Mouse (Mus musculus): ENCODE measurements around the gene Zfp317. TPM values are rescaled to one million over a fixed set of nuclear protein-coding genes. Genes with fewer than 3 reads are reported as not detected.
"Not testable (repeated sequence)": the region's sequence is repeated elsewhere in the genome, so short reads cannot be mapped to it uniquely, and the experiment has no call there.

Zfp317 gene
- polyA plus RNA-seq, 1 experiment from 2014 or later = 29.4 TPM

GRCm38 (mm10) chr9:19694898-19695379 lies 73.0 kb downstream of the Zfp317 start:
- not testable (repeated sequence) for H3K4me1 ChIP-seq (ENCODE audit: control insufficient read depth, insufficient read depth, low read depth, low read length); H3K9me3 ChIP-seq (ENCODE audit: control insufficient read depth, low read length); H3K36me3 ChIP-seq (ENCODE audit: control insufficient read depth, insufficient read depth, low read length); H3K4me3 ChIP-seq (ENCODE audit: low read length); H3K27ac ChIP-seq (ENCODE audit: low read depth, low read length); ATAC-seq; H3K9ac ChIP-seq (ENCODE audit: low read depth, low read length); H3K4me2 ChIP-seq (ENCODE audit: low read length); H3K27me3 ChIP-seq (replicated peaks; ENCODE audit: control insufficient read depth, insufficient read depth, low read length)
- 67% methylated on average over 9 of the region's 9 CpGs for WGBS

Other genes with a start within 250 kb of the Zfp317 start
- not detected in 2 replicates for gene Olfr847, start 243.4 kb upstream of the Zfp317 start, polyA plus RNA-seq (2015; fragmentation: Nextera tagmentation; extraction: Ambion mirVana)
- gene Olfr849, start 181.8 kb upstream of the Zfp317 start, polyA plus RNA-seq (2015; fragmentation: Nextera tagmentation; extraction: Ambion mirVana) = not detected in 2 replicates
- not detected in 2 replicates for gene Olfr850, start 143.9 kb upstream of the Zfp317 start, polyA plus RNA-seq (2015; fragmentation: Nextera tagmentation; extraction: Ambion mirVana)
- gene Olfr851, start 128.8 kb upstream of the Zfp317 start, polyA plus RNA-seq (2015; fragmentation: Nextera tagmentation; extraction: Ambion mirVana) = not detected in 2 replicates
- not detected in 2 replicates for gene Olfr853, start 81.0 kb upstream of the Zfp317 start, polyA plus RNA-seq (2015; fragmentation: Nextera tagmentation; extraction: Ambion mirVana)
- not detected in 2 replicates for gene Olfr854, start 54.7 kb upstream of the Zfp317 start, polyA plus RNA-seq (2015; fragmentation: Nextera tagmentation; extraction: Ambion mirVana)
- not detected in 2 replicates for gene Olfr855, start 39.5 kb upstream of the Zfp317 start, polyA plus RNA-seq (2015; fragmentation: Nextera tagmentation; extraction: Ambion mirVana)
- gene Olfr857, start 87.3 kb downstream of the Zfp317 start, polyA plus RNA-seq (2015; fragmentation: Nextera tagmentation; extraction: Ambion mirVana) = not detected in 2 replicates
- not detected in 2 replicates for gene Olfr58, start 158.2 kb downstream of the Zfp317 start, polyA plus RNA-seq (2015; fragmentation: Nextera tagmentation; extraction: Ambion mirVana)
- gene Olfr859, start 182.8 kb downstream of the Zfp317 start, polyA plus RNA-seq (2015; fragmentation: Nextera tagmentation; extraction: Ambion mirVana) = not detected in 2 replicates
- gene Olfr860, start 227.6 kb downstream of the Zfp317 start, polyA plus RNA-seq (2015; fragmentation: Nextera tagmentation; extraction: Ambion mirVana) = not detected in 2 replicates

Measured in hindbrain, embryonic 16.5 days (tissue).